Mouse (Mus musculus) liver, embryonic 14.5 days (tissue): Measurements from ENCODE around the gene Frat1.

Experiments
- CTCF ChIP-seq: IDR thresholded peaks from 2 replicates; pipeline ENCODE4 v1.5.1; 2016; ENCODE audit warnings: antibody characterized with exemption, low read depth, control low read depth
- EP300 ChIP-seq: IDR thresholded peaks from 2 replicates; pipeline ENCODE4 v1.6.1; 2016; ENCODE audit warnings: antibody characterized with exemption, low read depth

GRCm38 (mm10) chr19:41846366-41847090 lies 16.8 kb downstream of the Frat1 start:
- TF ChIP-seq CTCF = peak; percentile 43
- TF ChIP-seq EP300 = no peak
